Mouse (Mus musculus) left cerebral cortex, adult 2 months (tissue): ENCODE data around the gene Desi1. TPM values are rescaled to one million over a fixed set of nuclear protein-coding genes. Genes with fewer than 3 reads are reported as not detected.
A peak's percentile ranks its signal among the peaks of the same experiment; 100 is the strongest.
"Not testable (repeated sequence)": the region's sequence is repeated elsewhere in the genome, so short reads cannot be mapped to it uniquely, and the experiment has no call there.

Source experiments
- DNase-seq, 2 experiments: peaks; one replicate each; pipeline ENCODE4 v3.0.0; 2021 to 2022; ENCODE audit warnings: low spot score in 2 of 2, mixed read lengths in 1 of 2; ENCODE audit errors: extremely low spot score in 1 of 2
- H3K27ac ChIP-seq: fragments of 200-600 bp; 2 replicates; pipeline ENCODE4 v1.8.1; 2022
- H3K4me3 ChIP-seq: fragments of 200-600 bp; 2 replicates; pipeline ENCODE4 v1.8.1; 2022
- CTCF ChIP-seq: fragments of 200-600 bp; IDR thresholded peaks from 2 replicates; pipeline ENCODE4 v1.8.1; 2022; ENCODE audit warnings: antibody characterized with exemption, mild to moderate bottlenecking, moderate library complexity
- intact Hi-C: fragments of 180-260 bp; cut with DNase I; formaldehyde crosslinking; loops from one replicate; pipeline ENCODE4 v1.15.1; 2025
- total RNA-seq, 2 experiments: library from RNA; stranded (reverse); gene quantifications; 2 replicates each; pipeline ENCODE4 v1.2.3; 2021

The Desi1 gene
- total RNA-seq, 2 experiments from 2014 or later = 88.0 to 95.6 TPM

DNA sequence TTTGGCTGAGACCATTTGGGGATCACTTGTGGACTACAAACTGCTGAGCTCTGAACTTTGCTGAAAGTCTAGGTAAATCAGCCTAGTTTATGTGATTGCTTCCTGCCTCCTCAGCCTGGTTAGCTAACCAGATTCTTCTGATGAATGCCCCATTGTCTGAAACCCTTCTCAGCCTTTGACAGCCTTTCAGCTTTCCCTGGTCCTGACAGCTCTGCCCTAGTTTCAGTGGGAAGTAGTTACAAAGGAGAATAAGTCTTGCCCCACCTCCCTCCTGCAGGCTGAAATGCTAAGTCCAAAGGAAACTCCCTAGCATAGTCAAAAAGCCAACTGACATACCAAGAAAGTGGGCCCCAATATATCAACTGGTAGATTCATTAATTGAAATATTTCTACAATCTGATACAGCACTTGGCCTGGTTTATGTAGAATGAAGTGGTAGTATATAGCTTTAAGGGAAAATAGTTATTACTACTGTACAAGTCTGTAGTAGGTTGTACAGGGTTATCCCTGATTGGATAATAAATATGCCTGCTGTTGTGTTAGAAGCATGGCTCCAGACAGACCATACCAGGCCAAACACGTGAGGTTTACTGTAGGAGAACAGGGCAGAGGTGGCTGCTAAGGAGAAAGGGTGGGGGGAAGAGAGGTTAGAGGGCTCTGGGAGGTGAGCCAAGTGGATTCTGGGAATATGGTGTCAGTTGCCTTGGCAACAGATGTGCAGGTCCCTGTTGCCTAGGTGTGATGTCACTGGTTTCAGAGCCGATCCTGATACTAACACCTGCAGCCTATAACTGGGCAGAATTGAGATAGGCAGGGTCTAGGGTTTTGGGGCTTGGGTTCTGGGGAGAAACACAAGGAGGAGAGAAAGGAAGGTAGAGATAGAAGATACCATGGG, 48.1 kb downstream of the Desi1 start:
- intact Hi-C loops = no loop called here
- peak overlapping the region; percentile 76 for H3K27ac ChIP-seq
- H3K4me3 ChIP-seq = no peak overlapping the region
- no peak for DNase-seq
- no peak for TF ChIP-seq CTCF

DNA sequence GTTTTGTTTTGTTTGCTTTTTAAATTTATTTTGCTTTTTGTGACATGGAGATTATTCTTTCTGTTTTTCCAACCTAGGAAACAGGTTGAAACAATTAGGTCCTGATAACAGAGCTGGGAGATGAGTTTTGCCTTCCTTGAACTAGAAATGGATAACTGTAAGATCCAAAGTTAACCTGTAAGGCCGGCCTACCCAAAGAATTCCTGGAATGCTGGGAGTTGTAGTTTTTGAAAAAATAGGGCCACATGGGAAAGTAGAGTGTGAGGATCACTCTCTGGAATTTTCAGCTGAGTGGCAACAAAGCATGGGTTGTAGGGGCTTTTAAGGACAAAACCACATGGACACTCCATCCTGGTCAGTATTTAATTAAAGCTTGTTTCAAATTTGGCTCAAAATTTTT, 51.5 kb downstream of the Desi1 start:
- Histone ChIP-seq H3K27ac (no peak overlapping the region), H3K4me3 (no peak overlapping the region)
- TF ChIP-seq CTCF = no peak
- intact Hi-C loops = no loop called here
- DNase-seq = no peak

DNA sequence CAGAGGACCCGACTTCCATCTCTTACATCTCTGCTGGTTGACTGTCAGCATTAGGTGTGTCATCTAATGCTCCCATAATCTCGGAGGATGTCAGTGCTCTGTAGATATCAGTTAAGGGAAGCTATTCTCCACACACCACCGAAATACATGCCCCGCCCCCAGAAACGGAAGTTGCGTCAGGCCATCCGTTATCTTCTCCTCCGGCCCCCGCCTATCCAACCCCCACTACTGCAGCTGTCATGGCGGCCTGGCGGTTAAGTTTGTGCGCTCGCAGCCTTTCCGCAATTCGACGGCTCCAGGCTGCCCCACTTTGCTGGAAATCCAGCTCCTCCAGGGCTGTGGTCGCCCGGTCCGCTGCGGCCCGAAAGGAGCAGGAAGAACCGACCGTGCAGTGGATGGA, 53.3 kb downstream of the Desi1 start, which contains the start of gene 1700029P11Rik:
Gene 1700029P11Rik, plus strand, starts transcription at position 220 of the 400 bp plus-strand sequence.
- intact Hi-C loops = no loop called here
- TF ChIP-seq CTCF = no peak
- no peak within 1 kb of the TSS for H3K27ac ChIP-seq
- DNase-seq = no peak
- H3K4me3 ChIP-seq = no peak within 1 kb of the TSS

DNA sequence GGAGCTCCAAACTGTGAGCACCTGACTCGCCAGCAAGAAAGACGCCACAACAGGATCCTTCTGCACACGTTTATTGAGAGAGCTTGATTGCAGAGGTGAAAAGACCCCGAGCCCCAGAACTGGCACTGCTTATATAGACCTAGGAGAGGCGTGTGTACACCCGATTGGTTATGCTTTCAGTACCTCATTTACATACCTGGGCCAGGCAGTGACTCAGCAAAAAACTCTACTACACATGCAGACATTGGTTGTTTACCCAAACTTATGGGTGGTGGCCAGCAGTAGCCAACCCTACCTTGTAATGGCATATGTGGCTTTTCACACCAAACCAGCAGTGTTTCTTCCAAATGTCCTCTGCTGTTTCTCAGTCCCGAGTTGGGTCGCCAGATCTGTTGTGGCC, 58.5 kb downstream of the Desi1 start:
- intact Hi-C loops, H3K27ac ChIP-seq, DNase-seq, H3K4me3 ChIP-seq: not testable (repeated sequence)

DNA sequence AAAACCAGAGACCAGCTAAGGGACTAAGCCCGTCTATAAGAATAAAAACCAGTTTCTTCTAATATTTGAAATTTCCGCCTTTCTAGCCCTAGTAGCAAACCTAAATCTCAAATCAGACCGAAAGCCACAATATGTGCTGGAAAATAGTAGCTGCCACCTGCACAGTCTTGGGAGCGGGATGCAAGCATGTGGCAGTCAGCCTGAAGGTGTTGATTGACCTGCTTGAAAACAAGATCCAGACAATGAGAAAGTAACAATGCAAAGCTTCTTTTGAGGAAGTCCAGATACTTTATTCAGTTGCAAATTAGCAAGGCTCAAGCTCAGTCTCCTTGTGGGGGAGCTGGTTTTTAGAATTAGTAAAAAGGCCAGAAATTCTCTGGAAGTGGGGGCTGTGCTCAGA, 63.2 kb downstream of the Desi1 start:
- H3K4me3 ChIP-seq, DNase-seq, intact Hi-C loops, H3K27ac ChIP-seq: not testable (repeated sequence)

DNA sequence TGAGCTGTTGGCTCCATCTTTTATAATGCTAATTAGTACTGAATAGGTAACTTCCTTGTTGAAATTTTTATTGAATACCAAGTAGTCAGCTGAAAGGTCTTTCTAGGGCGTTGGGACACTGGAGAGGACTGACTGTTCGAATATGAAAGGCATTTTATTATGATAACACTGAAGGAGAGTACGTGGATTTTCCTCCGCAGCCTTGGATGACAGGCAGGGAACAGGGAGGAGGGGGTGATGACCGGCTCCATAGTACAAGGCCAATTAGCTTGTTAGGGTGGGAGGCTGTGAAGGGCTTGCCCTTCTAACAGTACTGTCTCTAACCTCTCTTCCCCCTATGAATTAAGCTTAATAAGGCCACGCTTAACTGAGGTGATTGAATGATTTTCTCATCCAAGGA, 64.0 kb downstream of the Desi1 start:
- DNase-seq, H3K27ac ChIP-seq, intact Hi-C loops, H3K4me3 ChIP-seq: not testable (repeated sequence)

DNA sequence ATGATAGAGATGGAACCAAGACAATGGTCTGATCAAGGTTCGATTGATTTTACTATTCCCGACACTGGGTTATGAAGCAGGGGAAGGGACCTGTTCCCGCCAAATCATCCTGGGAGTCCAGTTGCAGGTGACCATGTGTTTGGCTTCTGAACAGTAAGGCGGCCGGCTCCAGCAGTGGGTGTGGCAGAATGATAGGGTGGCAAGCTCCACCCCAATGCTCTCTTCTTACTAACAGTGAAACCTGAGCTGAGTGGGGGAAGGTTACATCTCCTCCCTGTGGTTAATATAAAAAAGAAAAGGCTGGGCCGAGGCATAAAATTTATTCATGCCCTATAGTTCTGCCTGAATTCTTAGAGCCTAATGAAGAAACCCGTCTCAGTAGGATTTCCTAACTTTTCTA, 64.5 kb downstream of the Desi1 start:
- no peak for DNase-seq
- no peak overlapping the region for H3K4me3 ChIP-seq
- no peak overlapping the region for H3K27ac ChIP-seq
- intact Hi-C loops = no loop called here
- no peak for TF ChIP-seq CTCF

DNA sequence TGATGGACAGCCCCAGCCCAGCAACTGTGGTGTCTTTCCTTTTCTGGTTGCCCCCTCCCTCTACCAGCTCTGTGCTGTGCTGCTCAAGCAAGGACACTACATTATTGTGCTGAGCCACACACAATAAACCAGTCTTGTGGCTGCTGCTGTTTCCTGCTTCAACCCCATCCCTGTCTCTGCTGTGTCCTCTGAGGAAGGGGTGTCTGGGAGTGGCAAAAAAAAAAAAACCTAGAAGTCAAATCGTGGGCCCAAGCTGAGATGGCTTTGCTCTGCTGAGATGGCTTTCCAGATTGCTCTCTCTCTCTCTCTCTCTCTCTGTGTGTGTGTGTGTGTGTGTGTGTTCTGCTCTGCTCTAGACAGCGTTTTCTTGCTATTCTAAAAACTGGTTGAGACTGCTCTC, 65.2 kb downstream of the Desi1 start:
- intact Hi-C loops = no loop called here
- no peak for DNase-seq
- Histone ChIP-seq H3K4me3 (no peak overlapping the region), H3K27ac (no peak overlapping the region)
- TF ChIP-seq CTCF = no peak

DNA sequence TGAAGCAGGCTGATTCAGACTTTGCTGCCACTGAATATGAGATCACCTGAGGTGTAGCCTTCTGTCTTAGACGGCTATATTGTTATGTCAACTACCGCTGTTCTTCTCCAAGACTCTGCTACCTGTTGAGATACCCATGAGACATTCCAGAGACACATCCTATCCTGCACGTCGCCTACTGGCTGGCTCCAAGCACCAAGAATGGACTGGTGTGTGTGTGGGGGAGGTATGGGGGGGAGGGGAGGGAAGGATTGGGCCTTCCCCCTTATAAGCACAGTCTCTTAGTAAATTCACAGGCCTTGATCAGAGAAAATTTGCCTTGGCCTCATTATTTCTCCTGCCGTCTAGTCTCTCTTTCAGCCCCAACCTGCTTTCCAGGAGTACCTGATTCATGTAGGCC, 65.8 kb downstream of the Desi1 start:
- no peak overlapping the region for H3K4me3 ChIP-seq
- intact Hi-C loops = no loop called here
- no peak for TF ChIP-seq CTCF
- no peak overlapping the region for H3K27ac ChIP-seq
- no peak for DNase-seq

DNA sequence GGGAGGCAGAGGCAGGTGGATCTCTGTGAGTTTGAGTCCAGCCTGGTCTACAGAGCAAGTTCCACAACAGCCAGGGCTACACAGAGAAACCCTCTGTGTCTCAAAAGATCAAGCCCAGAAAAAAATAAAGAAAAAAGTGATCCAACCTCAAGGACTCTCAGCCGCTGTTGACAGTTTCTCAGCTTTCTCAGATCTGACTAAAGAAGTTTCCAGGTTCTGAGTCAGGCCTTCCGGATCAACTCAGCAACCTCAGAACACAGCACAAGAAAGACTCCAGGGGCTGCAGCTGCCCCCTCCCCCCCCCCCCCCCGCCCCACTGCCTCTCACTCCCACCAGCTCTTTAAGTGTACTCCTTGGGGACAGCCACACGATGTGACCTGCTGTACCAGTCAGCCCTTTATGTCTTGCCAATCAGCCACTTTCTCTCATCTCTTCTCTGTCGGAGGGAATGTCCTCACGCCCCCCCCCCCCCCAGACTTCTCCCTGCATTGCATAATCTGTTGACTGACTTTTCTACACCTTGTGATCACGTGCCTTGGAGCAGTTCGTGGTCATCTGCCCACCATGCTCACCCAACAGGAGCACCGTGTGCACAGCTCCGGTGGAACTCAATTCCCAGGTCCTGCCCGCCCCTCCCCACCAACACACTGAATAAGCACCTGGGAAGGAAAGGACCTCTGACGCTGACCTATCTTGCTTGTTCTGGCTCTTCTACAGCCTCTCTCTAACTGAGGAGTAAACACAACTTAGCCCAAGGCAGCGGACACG, 67.4 kb downstream of the Desi1 start:
- no peak for TF ChIP-seq CTCF
- no peak overlapping the region for H3K4me3 ChIP-seq
- H3K27ac ChIP-seq = no peak overlapping the region
- no peak for DNase-seq
- intact Hi-C loops = no loop called here

DNA sequence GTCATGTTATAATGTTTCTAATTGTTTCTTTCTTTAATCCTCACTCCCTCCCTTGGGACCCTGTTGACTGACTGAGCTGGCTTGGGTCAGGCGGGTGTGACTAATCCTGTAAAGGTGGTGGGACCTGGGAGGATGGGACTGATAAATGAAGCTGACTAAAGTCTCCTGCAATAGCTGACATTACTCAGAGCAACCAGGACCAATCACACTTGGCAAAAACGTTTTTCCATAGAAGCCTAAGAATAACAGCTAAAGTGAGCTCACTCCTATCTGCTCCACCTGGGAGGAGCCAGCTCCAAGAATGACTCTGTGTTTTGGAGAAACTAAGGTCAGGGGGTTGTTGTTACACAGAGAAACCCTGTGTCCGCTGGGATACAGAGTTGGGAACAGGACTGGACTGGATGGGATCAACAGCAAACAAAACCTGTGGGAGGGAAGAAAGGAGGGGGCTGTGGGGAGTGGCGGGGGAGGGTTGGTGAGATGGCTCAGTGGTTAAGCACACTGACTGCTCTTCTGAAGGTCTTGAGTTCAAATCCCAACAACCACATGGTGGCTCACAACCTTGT, 68.6 kb downstream of the Desi1 start:
- H3K4me3 ChIP-seq = no peak overlapping the region
- TF ChIP-seq CTCF = no peak
- intact Hi-C loops = no loop called here
- no peak overlapping the region for H3K27ac ChIP-seq
- DNase-seq = no peak

DNA sequence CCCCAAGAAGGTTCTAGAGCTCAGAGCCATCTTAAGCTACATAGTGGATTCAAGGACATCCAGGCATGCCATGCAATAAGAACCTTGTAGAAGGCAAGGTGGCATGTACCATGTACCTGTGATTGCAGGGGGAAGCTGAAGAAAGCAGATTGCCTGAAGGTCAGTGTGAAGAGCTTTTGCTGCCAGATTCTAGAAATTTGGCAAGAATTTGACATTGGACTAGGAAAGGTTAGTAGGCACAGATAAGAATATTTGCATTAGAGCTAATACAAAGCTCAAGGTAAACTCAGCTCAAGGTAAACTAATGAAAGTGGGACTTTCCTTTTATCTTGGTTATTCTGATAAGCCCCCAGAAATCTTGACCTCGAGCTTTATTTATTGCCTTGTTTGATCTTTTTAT, 69.4 kb downstream of the Desi1 start:
- TF ChIP-seq CTCF = no peak
- Histone ChIP-seq H3K27ac (no peak overlapping the region), H3K4me3 (no peak overlapping the region)
- intact Hi-C loops = no loop called here
- DNase-seq = no peak
